Mouse (Mus musculus) thymus, adult 2 months (tissue): ENCODE results near the gene Zmynd19.

Experiments used
- CTCF ChIP-seq: fragments of 200-500 bp; IDR thresholded peaks from 2 replicates; pipeline ENCODE4 v1.5.1; 2012; ENCODE audit warnings: mild to moderate bottlenecking, control low read depth, low read length, moderate library complexity, borderline replicate concordance; ENCODE audit not compliant: control insufficient read depth, poor library complexity, insufficient read depth; ENCODE audit errors: extremely low read depth
- POLR2A ChIP-seq: fragments of 200-500 bp; IDR thresholded peaks from 2 replicates; pipeline ENCODE4 v1.6.1; 2012; ENCODE audit warnings: mild to moderate bottlenecking, low read length, control low read depth, moderate library complexity; ENCODE audit not compliant: control insufficient read depth, poor library complexity, insufficient read depth; ENCODE audit errors: extremely low read depth

DNA sequence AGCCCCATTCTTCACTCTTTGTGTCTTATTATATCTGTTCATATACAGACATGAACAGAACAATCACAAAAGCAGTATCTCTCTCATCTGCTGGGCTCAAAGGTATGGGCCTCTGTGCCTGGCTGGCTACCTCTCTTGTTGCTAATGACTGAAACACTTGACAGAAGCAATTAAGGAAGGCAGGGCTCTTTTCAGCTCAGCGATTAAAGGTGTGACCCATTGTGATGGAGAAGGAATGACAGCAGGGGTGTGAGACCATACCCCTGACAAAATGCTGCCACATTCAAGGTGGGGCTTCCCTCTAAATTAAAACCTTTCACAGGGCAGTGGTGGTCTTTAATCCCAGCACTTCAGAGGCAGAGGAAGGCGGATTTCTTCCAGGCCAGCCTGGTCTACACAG, 38.2 kb downstream of the Zmynd19 start:
- TF ChIP-seq CTCF (no peak), POLR2A (no peak)
